Mouse (Mus musculus) MEL (cell line): ENCODE measurements around the gene Eef1a2. TPM values are rescaled to one million over a fixed set of nuclear protein-coding genes. Genes with fewer than 3 reads are reported as not detected.
A peak's percentile ranks its signal among the peaks of the same experiment; 100 is the strongest.

Experiments
- DNase-seq: peaks from one replicate; pipeline ENCODE4 v3.0.0; 2011; ENCODE audit warnings: low read depth, low spot score
- H3K27ac ChIP-seq: 2 replicates; pipeline ENCODE4 v1.5.1; 2012; ENCODE audit warnings: low read depth, mild to moderate bottlenecking, control low read depth, low read length, moderate library complexity; ENCODE audit not compliant: control insufficient read depth
- H3K27me3 ChIP-seq, 2 experiments: fragments of 150-350 bp in 1 of 2; sonication (generic) in 1 of 2; 2 replicates each; pipeline ENCODE4 v1.6.1; 2012; ENCODE audit warnings: low read length in 2 of 2, mild to moderate bottlenecking in 2 of 2, improper control_type of control experiment in 1 of 2, moderate library complexity in 1 of 2; ENCODE audit not compliant: insufficient read depth in 2 of 2, control insufficient read depth in 1 of 2
- H3K36me3 ChIP-seq, 2 experiments: 2 replicates each; pipeline ENCODE4 v1.6.1; 2012 to 2014; ENCODE audit warnings: low read length in 2 of 2, improper control_type of control experiment in 1 of 2, inconsistent platforms in 1 of 2, mild to moderate bottlenecking in 1 of 2; ENCODE audit not compliant: insufficient read depth in 2 of 2, control insufficient read depth in 1 of 2
- H3K4me1 ChIP-seq, 2 experiments: fragments of 150-350 bp in 1 of 2; sonication (generic) in 1 of 2; 2 replicates each; pipeline ENCODE4 v1.6.1; 2012; ENCODE audit warnings: low read length in 2 of 2, improper control_type of control experiment in 1 of 2, mild to moderate bottlenecking in 1 of 2; ENCODE audit not compliant: insufficient read depth in 2 of 2, control insufficient read depth in 1 of 2
- H3K4me3 ChIP-seq, 2 experiments: fragments of 150-350 bp in 1 of 2; sonication (generic) in 1 of 2; 2 replicates each; pipeline ENCODE4 v1.5.1; 2012; ENCODE audit warnings: low read depth in 2 of 2, low read length in 2 of 2, mild to moderate bottlenecking in 2 of 2, moderate library complexity in 2 of 2, control low read depth in 1 of 2, improper control_type of control experiment in 1 of 2; ENCODE audit not compliant: control insufficient read depth in 1 of 2, insufficient read depth in 1 of 2
- H3K79me2 ChIP-seq: 2 replicates; pipeline ENCODE4 v1.6.1; 2012; ENCODE audit warnings: mild to moderate bottlenecking, low read length, moderate library complexity; ENCODE audit not compliant: control insufficient read depth, poor library complexity, insufficient read depth
- H3K9ac ChIP-seq: 2 replicates; pipeline ENCODE4 v1.6.1; 2012; ENCODE audit warnings: low read depth, mild to moderate bottlenecking, control low read depth, low read length, moderate library complexity; ENCODE audit not compliant: control insufficient read depth, poor library complexity, severe bottlenecking
- H3K9me3 ChIP-seq: fragments of 150-350 bp; sonication (generic); replicated peaks from 2 replicates; pipeline ENCODE4 v1.6.1; 2012; ENCODE audit warnings: mild to moderate bottlenecking, low read length, improper control_type of control experiment, moderate library complexity; ENCODE audit not compliant: insufficient read depth
- BHLHE40 ChIP-seq: IDR thresholded peaks from 2 replicates; pipeline ENCODE4 v1.6.1; 2012; ENCODE audit warnings: low read depth, mild to moderate bottlenecking, inconsistent platforms, low read length, improper control_type of control experiment, borderline replicate concordance
- CHD2 ChIP-seq: IDR thresholded peaks from 2 replicates; pipeline ENCODE4 v1.6.1; 2011; ENCODE audit warnings: low read length, improper control_type of control experiment
- CTCF ChIP-seq, 3 experiments: IDR thresholded peaks in 2 of 3; conservative IDR thresholded peaks in 1 of 3; 2 replicates each; pipeline ENCODE4 v1.5.1; 2011 to 2012; ENCODE audit warnings: low read length in 3 of 3, low read depth in 2 of 3, mild to moderate bottlenecking in 2 of 3, improper control_type of control experiment in 1 of 3, inconsistent platforms in 1 of 3, mixed read lengths in 1 of 3, moderate library complexity in 1 of 3; ENCODE audit not compliant: control insufficient read depth in 1 of 3, insufficient read depth in 1 of 3, poor library complexity in 1 of 3, severe bottlenecking in 1 of 3
- E2F4 ChIP-seq: IDR thresholded peaks from 2 replicates; pipeline ENCODE4 v1.6.1; 2011; ENCODE audit warnings: low read depth, low read length, improper control_type of control experiment, borderline replicate concordance
- ELF1 ChIP-seq: IDR thresholded peaks from 2 replicates; pipeline ENCODE4 v1.6.1; 2014; ENCODE audit warnings: low read depth, mild to moderate bottlenecking, inconsistent platforms, low read length, improper control_type of control experiment, moderate library complexity
- EP300 ChIP-seq, 2 experiments: IDR thresholded peaks; 2 replicates each; pipeline ENCODE4 v1.6.1; 2011; ENCODE audit warnings: improper control_type of control experiment in 2 of 2, low read length in 2 of 2, low read depth in 1 of 2, mild to moderate bottlenecking in 1 of 2
- ETS1 ChIP-seq: IDR thresholded peaks from 2 replicates; pipeline ENCODE4 v1.6.1; 2012; ENCODE audit warnings: low read depth, mild to moderate bottlenecking, inconsistent platforms, low read length, improper control_type of control experiment, moderate library complexity
- GABPA ChIP-seq: IDR thresholded peaks from 2 replicates; pipeline ENCODE4 v1.6.1; 2012; ENCODE audit warnings: low read depth, mild to moderate bottlenecking, inconsistent platforms, low read length, improper control_type of control experiment, moderate library complexity
- GATA1 ChIP-seq: IDR thresholded peaks from 2 replicates; pipeline ENCODE4 v1.6.1; 2011; ENCODE audit warnings: low read depth, low read length, improper control_type of control experiment
- HCFC1 ChIP-seq: IDR thresholded peaks from 2 replicates; pipeline ENCODE4 v1.6.1; 2012; ENCODE audit warnings: low read depth, mild to moderate bottlenecking, inconsistent platforms, low read length, improper control_type of control experiment, moderate library complexity
- JUND ChIP-seq: IDR thresholded peaks from 2 replicates; pipeline ENCODE4 v1.6.1; 2011; ENCODE audit warnings: low read depth, mild to moderate bottlenecking, improper control_type of control experiment, low read length
- MAX ChIP-seq: IDR thresholded peaks from 2 replicates; pipeline ENCODE4 v1.6.1; 2011; ENCODE audit warnings: low read length, improper control_type of control experiment
- MEF2A ChIP-seq: IDR thresholded peaks from 2 replicates; pipeline ENCODE4 v1.6.1; 2014; ENCODE audit warnings: low read depth, mild to moderate bottlenecking, inconsistent platforms, low read length, improper control_type of control experiment; ENCODE audit not compliant: poor library complexity, insufficient replicate concordance, severe bottlenecking; ENCODE audit errors: extremely low read depth
- MYB ChIP-seq: IDR thresholded peaks from 2 replicates; pipeline ENCODE4 v1.6.1; 2011; ENCODE audit warnings: mild to moderate bottlenecking, low read depth, low read length, improper control_type of control experiment
- MYC ChIP-seq: IDR thresholded peaks from 2 replicates; pipeline ENCODE4 v1.6.1; 2011; ENCODE audit warnings: low read depth, mild to moderate bottlenecking, low read length, improper control_type of control experiment, moderate library complexity
- NELFE ChIP-seq: IDR thresholded peaks from 2 replicates; pipeline ENCODE4 v1.6.1; 2011; ENCODE audit warnings: low read depth, low read length, improper control_type of control experiment
- NRF1 ChIP-seq: IDR thresholded peaks from 2 replicates; pipeline ENCODE4 v1.6.1; 2014; ENCODE audit warnings: low read depth, mild to moderate bottlenecking, inconsistent platforms, low read length, improper control_type of control experiment, moderate library complexity; ENCODE audit not compliant: poor library complexity, insufficient read depth, severe bottlenecking
- POLR2A ChIP-seq, 2 experiments: IDR thresholded peaks; 2 replicates each; pipeline ENCODE4 v1.6.1; 2011 to 2012; ENCODE audit warnings: low read length in 2 of 2, mild to moderate bottlenecking in 2 of 2, control low read depth in 1 of 2, improper control_type of control experiment in 1 of 2, low read depth in 1 of 2, moderate library complexity in 1 of 2; ENCODE audit not compliant: control insufficient read depth in 1 of 2, insufficient read depth in 1 of 2, poor library complexity in 1 of 2
- POLR2AphosphoS2 ChIP-seq: IDR thresholded peaks from 2 replicates; pipeline ENCODE4 v1.6.1; 2011; ENCODE audit warnings: low read length, improper control_type of control experiment
- POLR2AphosphoS5 ChIP-seq: IDR thresholded peaks from 2 replicates; pipeline ENCODE4 v1.6.1; 2012; ENCODE audit warnings: low read depth, borderline replicate concordance, mild to moderate bottlenecking, inconsistent platforms, low read length, moderate library complexity, mixed read lengths
- RAD21 ChIP-seq: IDR thresholded peaks from 2 replicates; pipeline ENCODE4 v1.6.1; 2011; ENCODE audit warnings: mild to moderate bottlenecking, low read depth, low read length, improper control_type of control experiment
- RCOR1 ChIP-seq: IDR thresholded peaks from 2 replicates; pipeline ENCODE4 v1.6.1; 2012; ENCODE audit warnings: low read depth, mild to moderate bottlenecking, inconsistent platforms, low read length, improper control_type of control experiment
- SIN3A ChIP-seq: IDR thresholded peaks from 2 replicates; pipeline ENCODE4 v1.6.1; 2012; ENCODE audit warnings: low read length, improper control_type of control experiment, inconsistent platforms
- SMC3 ChIP-seq: IDR thresholded peaks from 2 replicates; pipeline ENCODE4 v1.6.1; 2011; ENCODE audit warnings: low read depth, low read length, improper control_type of control experiment
- TAL1 ChIP-seq: IDR thresholded peaks from 2 replicates; pipeline ENCODE4 v1.6.1; 2012; ENCODE audit warnings: mild to moderate bottlenecking, inconsistent platforms, low read length, moderate library complexity, mixed read lengths
- TBP ChIP-seq: IDR thresholded peaks from 2 replicates; pipeline ENCODE4 v1.8.0; 2011; ENCODE audit warnings: low read depth, low read length, improper control_type of control experiment
- TCF12 ChIP-seq: IDR thresholded peaks from 2 replicates; pipeline ENCODE4 v1.6.1; 2014; ENCODE audit warnings: low read depth, mild to moderate bottlenecking, inconsistent platforms, low read length, improper control_type of control experiment, moderate library complexity
- UBTF ChIP-seq: IDR thresholded peaks from 2 replicates; pipeline ENCODE4 v1.6.1; 2012; ENCODE audit warnings: low read depth, mild to moderate bottlenecking, inconsistent platforms, low read length, improper control_type of control experiment, moderate library complexity, borderline replicate concordance; ENCODE audit not compliant: insufficient read depth
- USF1 ChIP-seq: IDR thresholded peaks from 2 replicates; pipeline ENCODE4 v1.6.1; 2014; ENCODE audit warnings: low read depth, mild to moderate bottlenecking, inconsistent platforms, low read length, improper control_type of control experiment, moderate library complexity
- USF2 ChIP-seq, 2 experiments: IDR thresholded peaks; 2 replicates each; pipeline ENCODE4 v1.6.1; 2011 to 2012; ENCODE audit warnings: improper control_type of control experiment in 2 of 2, low read length in 2 of 2, borderline replicate concordance in 1 of 2, inconsistent platforms in 1 of 2, low read depth in 1 of 2, mild to moderate bottlenecking in 1 of 2; ENCODE audit not compliant: insufficient read depth in 1 of 2
- ZC3H11A ChIP-seq: IDR thresholded peaks from 2 replicates; pipeline ENCODE4 v1.6.1; 2012; ENCODE audit warnings: low read depth, mild to moderate bottlenecking, inconsistent platforms, low read length, improper control_type of control experiment
- ZKSCAN1 ChIP-seq: IDR thresholded peaks from 2 replicates; pipeline ENCODE4 v1.6.1; 2012; ENCODE audit warnings: low read depth, mild to moderate bottlenecking, inconsistent platforms, low read length, improper control_type of control experiment, moderate library complexity
- ZMIZ1 ChIP-seq: IDR thresholded peaks from 2 replicates; pipeline ENCODE4 v1.6.1; 2012; ENCODE audit warnings: low read depth, mild to moderate bottlenecking, inconsistent platforms, low read length, improper control_type of control experiment, moderate library complexity
- ZNF384 ChIP-seq: IDR thresholded peaks from 2 replicates; pipeline ENCODE4 v1.6.1; 2012; ENCODE audit warnings: low read depth, mild to moderate bottlenecking, inconsistent platforms, low read length, improper control_type of control experiment
- polyA plus RNA-seq, 2 experiments: library from polyadenylated mRNA; stranded (reverse) in 1 of 2; unstranded in 1 of 2; fragments of >175 nt in 1 of 2; fragments of >200 nt in 1 of 2; gene quantifications; 2 replicates each; pipeline versions ENCODE4 v1.2.1 to v1.2.4; 2012; ENCODE audit warnings: low replicate concordance in 2 of 2, low read depth in 1 of 2; ENCODE audit not compliant: insufficient read length in 2 of 2, insufficient read depth in 1 of 2, missing spikeins in 1 of 2
- total RNA-seq: library from RNA; depleted of rRNA; stranded (reverse); fragments of 300-350 nt; gene quantifications from 2 replicates; pipeline ENCODE4 v1.2.3, GENCODE M21; 2012

The Eef1a2 gene
- total and polyA plus RNA-seq, 3 experiments, result not detected

DNA sequence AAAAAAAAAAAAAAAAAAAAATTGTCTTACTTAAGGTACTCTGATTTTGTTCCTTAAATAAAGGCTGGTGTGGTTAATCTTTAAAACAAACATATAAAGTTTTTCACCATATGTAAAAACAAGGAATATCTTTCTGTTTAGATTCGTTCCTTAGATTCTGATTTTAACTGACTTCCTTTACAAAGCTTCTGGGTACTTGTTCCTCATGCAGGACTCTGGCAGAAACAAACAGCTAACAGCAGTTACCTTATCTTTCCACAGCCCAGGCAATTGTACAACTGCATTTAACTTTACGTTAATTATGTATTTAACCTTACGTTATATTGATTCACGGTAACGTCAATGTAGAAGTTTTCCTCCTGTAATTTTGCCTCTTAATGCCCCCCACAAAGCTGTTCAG, 9.7 kb upstream of the Eef1a2 start:
- no peaks in the 10 kb centered on the region for H3K9me3 ChIP-seq

DNA sequence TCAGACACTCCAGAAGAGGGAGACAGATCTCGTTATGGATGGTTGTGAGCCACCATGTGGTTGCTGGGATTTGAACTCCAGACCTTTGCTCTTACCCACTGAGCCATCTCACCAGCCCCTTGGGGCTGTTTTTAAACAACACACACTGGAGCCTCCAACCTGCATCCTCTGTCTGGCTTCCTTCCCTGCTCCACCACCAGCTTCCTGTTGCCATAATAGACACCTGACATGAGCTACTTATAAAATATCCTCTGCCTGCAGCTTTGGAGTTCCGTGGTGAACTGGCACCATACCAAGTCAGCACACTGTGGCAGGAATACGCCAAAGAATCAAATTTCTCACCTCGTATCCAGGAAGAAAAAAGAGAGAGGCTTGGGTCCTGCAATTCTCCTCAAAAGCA, 4.0 kb upstream of the Eef1a2 start:
- Histone ChIP-seq H3K27ac (no peak overlapping the region), H3K36me3 (no peaks in the 10 kb centered on the region), H3K9ac (no peak overlapping the region), H3K9me3 (no peaks in the 10 kb centered on the region), H3K79me2 (no peaks in the 10 kb centered on the region), H3K4me1 (peaks cover under 1 to 4% of the 10 kb centered on the region in 2 experiments; a peak in 2 of 4 replicates), H3K27me3 (peaks cover 0 to 2% of the 10 kb centered on the region in 2 experiments; a peak in 1 of 4 replicates), H3K4me3 (no peak overlapping the region)
- DNase-seq, result no peak
- TF ChIP-seq ELF1, result no peak
- no peak for TF ChIP-seq UBTF
- no peak for TF ChIP-seq POLR2AphosphoS2
- TF ChIP-seq ZC3H11A, result no peak
- no peak for TF ChIP-seq E2F4
- TF ChIP-seq JUND, result no peak
- no peak for TF ChIP-seq MAX
- TF ChIP-seq GABPA, result no peak
- no peak for TF ChIP-seq ETS1
- no peak for TF ChIP-seq HCFC1
- no peak for TF ChIP-seq BHLHE40

More for the DNA sequence above, 9.7 kb upstream of the Eef1a2 start:
- Histone ChIP-seq H3K36me3 (peaks cover 0 to 9% of the 10 kb centered on the region in 2 experiments; a peak in 2 of 4 replicates), H3K27ac (peak overlapping the region; percentile 57), H3K4me1 (peaks cover 8 to 14% of the 10 kb centered on the region in 2 experiments), H3K4me3 (peak overlapping the region; percentile 17; a peak in 1 of 4 replicates), H3K9ac (peak overlapping the region; percentile 42), H3K27me3 (peaks cover 0 to 2% of the 10 kb centered on the region in 2 experiments; a peak in 2 of 4 replicates), H3K79me2 (no peaks in the 10 kb centered on the region)
- DNase-seq, result peak; percentile 52
- TF ChIP-seq MYB, result peak; percentile 73
- TF ChIP-seq POLR2A (IDR thresholded peaks at IDR 0.05; ENCODE audit: control insufficient read depth in 1 of 2, insufficient read depth in 1 of 2, low read depth in 1 of 2, low read length in 2 of 2, poor library complexity in 1 of 2), result no peak
- no peak for TF ChIP-seq ZMIZ1
- TF ChIP-seq USF2 (IDR thresholded peaks at IDR 0.05; ENCODE audit: borderline replicate concordance in 1 of 2, insufficient read depth in 1 of 2, low read depth in 1 of 2, low read length in 2 of 2), result no peak
- TF ChIP-seq ZNF384, result no peak
- TF ChIP-seq MEF2A, result no peak
- TF ChIP-seq RAD21, result no peak
- peak; percentile 32; the same call in 1 of the 2 replicates for TF ChIP-seq NELFE
- no peak for TF ChIP-seq POLR2AphosphoS2
- TF ChIP-seq NRF1, result no peak
- TF ChIP-seq TAL1, result no peak
- TF ChIP-seq POLR2AphosphoS5, result no peak
- TF ChIP-seq HCFC1, result 0 out of 2 replicates have a peak, but pooled peaks have one; percentile 19
- no peak for TF ChIP-seq ZKSCAN1
- TF ChIP-seq E2F4, result no peak
- no peak for TF ChIP-seq CTCF (IDR thresholded peaks at IDR 0.05 in 2 of 3, conservative IDR thresholded peaks at IDR 0.05 in 1 of 3; ENCODE audit: control insufficient read depth in 1 of 3, insufficient read depth in 1 of 3, low read depth in 2 of 3, low read length in 3 of 3, poor library complexity in 1 of 3, severe bottlenecking in 1 of 3)
- TF ChIP-seq MYC, result no peak; the same call in 1 of the 2 replicates
- no peak for TF ChIP-seq UBTF
- peak; percentile 40; the same call in 1 of the 2 replicates for TF ChIP-seq ETS1
- peak; percentile 53 for TF ChIP-seq SIN3A
- no peak for TF ChIP-seq GABPA
- TF ChIP-seq TCF12, result no peak; the same call in 1 of the 2 replicates
- TF ChIP-seq USF1, result no peak
- TF ChIP-seq MAX, result no peak
- peak; percentile 64 for TF ChIP-seq GATA1
- TF ChIP-seq BHLHE40, result 0 out of 2 replicates have a peak, but pooled peaks have one; percentile 7
- TF ChIP-seq RCOR1, result peak; percentile 68
- TF ChIP-seq CHD2, result no peak
- peak; percentile 75 for TF ChIP-seq ELF1
- TF ChIP-seq SMC3, result no peak
- peak; percentile 39; the same call in 1 of the 2 replicates for TF ChIP-seq TBP
- TF ChIP-seq EP300 (IDR thresholded peaks at IDR 0.05; ENCODE audit: low read depth in 1 of 2, low read length in 2 of 2), result peak; percentile 61 to 78
